Mouse (Mus musculus) myocyte (in vitro differentiated cells): ENCODE results near the gene Zxdc.

Source experiments
- MAX ChIP-seq: IDR thresholded peaks from one replicate; pipeline ENCODE4 v1.6.1; 2011; ENCODE audit warnings: low read depth, mild to moderate bottlenecking, control low read depth
- MYOD1 ChIP-seq, 3 experiments: IDR thresholded peaks; one replicate each; pipeline ENCODE4 v1.6.1; 2011; ENCODE audit warnings: control low read depth in 2 of 3, low read depth in 2 of 3, mild to moderate bottlenecking in 2 of 3, moderate library complexity in 1 of 3; ENCODE audit not compliant: insufficient read length in 2 of 3, control insufficient read depth in 1 of 3
- MYOG ChIP-seq, 3 experiments: IDR thresholded peaks; one replicate each; pipeline ENCODE4 v1.6.1; 2011; ENCODE audit warnings: control low read depth in 2 of 3, low read depth in 2 of 3, mild to moderate bottlenecking in 2 of 3; ENCODE audit not compliant: insufficient read length in 2 of 3, control insufficient read depth in 1 of 3, insufficient read depth in 1 of 3
- POLR2A ChIP-seq: IDR thresholded peaks from one replicate; pipeline ENCODE4 v1.6.1; 2011; ENCODE audit warnings: low read depth, mild to moderate bottlenecking, control low read depth, moderate library complexity; ENCODE audit not compliant: insufficient read length
- REST ChIP-seq: IDR thresholded peaks from one replicate; pipeline ENCODE4 v1.6.1; 2011; ENCODE audit warnings: mild to moderate bottlenecking, control low read depth, moderate library complexity; ENCODE audit not compliant: insufficient read depth, insufficient read length
- SRF ChIP-seq: IDR thresholded peaks from one replicate; pipeline ENCODE4 v1.6.1; 2011; ENCODE audit warnings: low read depth; ENCODE audit not compliant: control insufficient read depth, insufficient read length
- TCF12 ChIP-seq: IDR thresholded peaks from one replicate; pipeline ENCODE4 v1.6.1; 2011; ENCODE audit warnings: mild to moderate bottlenecking, control low read depth; ENCODE audit not compliant: poor library complexity, insufficient read depth, severe bottlenecking
- TCF3 ChIP-seq: IDR thresholded peaks from one replicate; pipeline ENCODE4 v1.6.1; 2011; ENCODE audit warnings: low read depth, control low read depth; ENCODE audit not compliant: insufficient read length

DNA sequence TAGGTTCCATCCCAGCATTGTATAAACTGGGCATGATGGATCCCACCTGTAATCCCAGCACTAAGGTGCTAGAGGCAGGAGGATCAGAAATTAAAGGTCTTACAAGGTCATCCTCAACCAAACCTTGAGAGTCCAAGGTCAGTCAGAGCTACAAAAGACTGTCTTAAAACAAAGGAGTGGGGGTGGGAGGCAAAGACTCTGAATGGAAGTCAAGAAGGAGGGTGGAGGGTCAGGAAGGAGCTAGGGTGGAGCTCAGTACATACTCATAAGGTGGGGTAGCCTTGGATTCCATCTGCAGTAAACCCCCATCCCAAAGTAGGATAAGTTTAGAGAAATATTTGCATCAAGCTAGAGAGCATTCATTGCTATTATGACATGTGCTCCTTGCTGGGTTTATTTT, 83.3 kb downstream of the Zxdc start:
- TF ChIP-seq SRF (no peak), TCF3 (no peak), POLR2A (no peak), TCF12 (no peak), MYOD1 (IDR thresholded peaks at IDR 0.05; ENCODE audit: control insufficient read depth in 1 of 3, insufficient read length in 2 of 3, low read depth in 2 of 3) (no peak), MAX (no peak), MYOG (IDR thresholded peaks at IDR 0.05; ENCODE audit: control insufficient read depth in 1 of 3, insufficient read depth in 1 of 3, insufficient read length in 2 of 3, low read depth in 2 of 3) (no peak), REST (no peak)
